Mouse (Mus musculus): Measurements from ENCODE around the gene Scn3a. TPM values are rescaled to one million over a fixed set of nuclear protein-coding genes. Genes with fewer than 3 reads are reported as not detected.

Gene Scn3a
- 2.5 and 2.7 TPM in 2 replicates for polyA plus RNA-seq (2012; rRNA removed)

- DNase-seq, result peak; percentile 36 to 44
- 23% methylated on average over 16 of the region's 16 CpGs for WGBS
These were observed at the start of gene Scn3a for GRCm38 (mm10) chr2:65566793-65567787. TSS of gene Scn3a (minus strand) at chr2:65567627.

GRCm38 (mm10) chr2:65611887-65612286 is 44.5 kb upstream of the Scn3a start:
- no peak for DNase-seq

More at GRCm38 (mm10) chr2:65566793-65567787, at the start of gene Scn3a:
- no peak for TF ChIP-seq POLR2A (IDR thresholded peaks at IDR 0.05; ENCODE audit: borderline replicate concordance, insufficient read depth, low read length)
- peak; percentile 61 for TF ChIP-seq CTCF (IDR thresholded peaks at IDR 0.05; ENCODE audit: borderline replicate concordance, insufficient read depth, low read depth, low read length)
- H3K27me3 ChIP-seq (ENCODE audit: control insufficient read depth, insufficient read depth, low read length), result no peaks in the 10 kb centered on the region; the same call in 1 of the 2 replicates
- no peaks in the 10 kb centered on the region for H3K4me1 ChIP-seq (ENCODE audit: control insufficient read depth, insufficient read depth, low read length)
- H3K4me3 ChIP-seq (replicated peaks; ENCODE audit: insufficient read depth, low read depth, low read length), result no peak within 1 kb of the TSS
- no peak within 1 kb of the TSS for H3K27ac ChIP-seq (ENCODE audit: insufficient read depth, low read length)

GRCm38 (mm10) chr2:65607813-65608212 is 40.4 kb upstream of the Scn3a start:
- Histone ChIP-seq H3K27ac (ENCODE audit: insufficient read depth, low read length) (no peak overlapping the region), H3K4me1 (ENCODE audit: control insufficient read depth, insufficient read depth, low read length) (no peaks in the 10 kb centered on the region), H3K4me3 (replicated peaks; ENCODE audit: insufficient read depth, low read depth, low read length) (no peak overlapping the region), H3K27me3 (ENCODE audit: control insufficient read depth, insufficient read depth, low read length) (no peaks in the 10 kb centered on the region)
- no peak for DNase-seq
- TF ChIP-seq CTCF (IDR thresholded peaks at IDR 0.05; ENCODE audit: borderline replicate concordance, insufficient read depth, low read depth, low read length) (no peak), POLR2A (IDR thresholded peaks at IDR 0.05; ENCODE audit: borderline replicate concordance, insufficient read depth, low read length) (no peak)

More at GRCm38 (mm10) chr2:65611887-65612286, 44.5 kb upstream of the Scn3a start:
- TF ChIP-seq CTCF (IDR thresholded peaks at IDR 0.05; ENCODE audit: borderline replicate concordance, insufficient read depth, low read depth, low read length) (no peak), POLR2A (IDR thresholded peaks at IDR 0.05; ENCODE audit: borderline replicate concordance, insufficient read depth, low read length) (no peak)
- H3K4me3 ChIP-seq (replicated peaks; ENCODE audit: insufficient read depth, low read depth, low read length), result no peak overlapping the region
- no peak overlapping the region for H3K27ac ChIP-seq (ENCODE audit: insufficient read depth, low read length)
- H3K4me1 ChIP-seq (ENCODE audit: control insufficient read depth, insufficient read depth, low read length), result no peaks in the 10 kb centered on the region
- no peaks in the 10 kb centered on the region for H3K27me3 ChIP-seq (ENCODE audit: control insufficient read depth, insufficient read depth, low read length)
- WGBS, result 88% methylated on average over 4 of the region's 4 CpGs

- H3K27ac ChIP-seq (ENCODE audit: insufficient read depth, low read length), result no peak overlapping the region
- H3K27me3 ChIP-seq (ENCODE audit: control insufficient read depth, insufficient read depth, low read length), result no peaks in the 10 kb centered on the region
- H3K4me1 ChIP-seq (ENCODE audit: control insufficient read depth, insufficient read depth, low read length), result no peaks in the 10 kb centered on the region
- no peak for DNase-seq
- TF ChIP-seq CTCF (IDR thresholded peaks at IDR 0.05; ENCODE audit: borderline replicate concordance, insufficient read depth, low read depth, low read length) (no peak), POLR2A (IDR thresholded peaks at IDR 0.05; ENCODE audit: borderline replicate concordance, insufficient read depth, low read length) (no peak)
- no peak overlapping the region for H3K4me3 ChIP-seq (replicated peaks; ENCODE audit: insufficient read depth, low read depth, low read length)
- 82% methylated on average over 5 of the region's 5 CpGs for WGBS
These were observed 20.3 kb upstream of the Scn3a start for GRCm38 (mm10) chr2:65587679-65588078.

GRCm38 (mm10) chr2:65567925-65568324 is 498 bp upstream of the Scn3a start:
- Histone ChIP-seq H3K27me3 (ENCODE audit: control insufficient read depth, insufficient read depth, low read length) (no peaks in the 10 kb centered on the region; the same call in 1 of the 2 replicates), H3K27ac (ENCODE audit: insufficient read depth, low read length) (no peak overlapping the region), H3K4me1 (ENCODE audit: control insufficient read depth, insufficient read depth, low read length) (no peaks in the 10 kb centered on the region), H3K4me3 (replicated peaks; ENCODE audit: insufficient read depth, low read depth, low read length) (no peak overlapping the region)
- no peak for DNase-seq
- no peak for TF ChIP-seq CTCF (IDR thresholded peaks at IDR 0.05; ENCODE audit: borderline replicate concordance, insufficient read depth, low read depth, low read length)
- TF ChIP-seq POLR2A (IDR thresholded peaks at IDR 0.05; ENCODE audit: borderline replicate concordance, insufficient read depth, low read length), result no peak
- WGBS, result 99% methylated on average over 4 of the region's 4 CpGs

- no peak for TF ChIP-seq POLR2A (IDR thresholded peaks at IDR 0.05; ENCODE audit: borderline replicate concordance, insufficient read depth, low read length)
- TF ChIP-seq CTCF (IDR thresholded peaks at IDR 0.05; ENCODE audit: borderline replicate concordance, insufficient read depth, low read depth, low read length), result no peak
- Histone ChIP-seq H3K27me3 (ENCODE audit: control insufficient read depth, insufficient read depth, low read length) (no peaks in the 10 kb centered on the region; the same call in 1 of the 2 replicates), H3K4me3 (replicated peaks; ENCODE audit: insufficient read depth, low read depth, low read length) (no peak overlapping the region), H3K4me1 (ENCODE audit: control insufficient read depth, insufficient read depth, low read length) (no peaks in the 10 kb centered on the region), H3K27ac (ENCODE audit: insufficient read depth, low read length) (no peak overlapping the region)
- no peak for DNase-seq
- 18% methylated on average over 4 of the region's 4 CpGs for WGBS
These were observed 3.5 kb downstream of the Scn3a start for GRCm38 (mm10) chr2:65563898-65564297.

- H3K4me1 ChIP-seq (ENCODE audit: control insufficient read depth, insufficient read depth, low read length), result no peaks in the 10 kb centered on the region
- 93% methylated on average over 3 of the region's 3 CpGs for WGBS
- TF ChIP-seq CTCF (IDR thresholded peaks at IDR 0.05; ENCODE audit: borderline replicate concordance, insufficient read depth, low read depth, low read length) (no peak), POLR2A (IDR thresholded peaks at IDR 0.05; ENCODE audit: borderline replicate concordance, insufficient read depth, low read length) (no peak)
- DNase-seq, result no peak
- no peak overlapping the region for H3K4me3 ChIP-seq (replicated peaks; ENCODE audit: insufficient read depth, low read depth, low read length)
- H3K27me3 ChIP-seq (ENCODE audit: control insufficient read depth, insufficient read depth, low read length), result no peaks in the 10 kb centered on the region
- H3K27ac ChIP-seq (ENCODE audit: insufficient read depth, low read length), result no peak overlapping the region
These were observed 9.7 kb downstream of the Scn3a start for GRCm38 (mm10) chr2:65557719-65558118.

GRCm38 (mm10) chr2:65554662-65555061 is 12.8 kb downstream of the Scn3a start:
- TF ChIP-seq POLR2A (IDR thresholded peaks at IDR 0.05; ENCODE audit: borderline replicate concordance, insufficient read depth, low read length) (no peak), CTCF (IDR thresholded peaks at IDR 0.05; ENCODE audit: borderline replicate concordance, insufficient read depth, low read depth, low read length) (no peak)
- 88% methylated on average over 7 of the region's 7 CpGs for WGBS
- H3K4me3 ChIP-seq (replicated peaks; ENCODE audit: insufficient read depth, low read depth, low read length), result no peak overlapping the region
- H3K4me1 ChIP-seq (ENCODE audit: control insufficient read depth, insufficient read depth, low read length), result no peaks in the 10 kb centered on the region
- H3K27ac ChIP-seq (ENCODE audit: insufficient read depth, low read length), result no peak overlapping the region
- no peaks in the 10 kb centered on the region for H3K27me3 ChIP-seq (ENCODE audit: control insufficient read depth, insufficient read depth, low read length)
- no peak for DNase-seq

Measured in cerebellum, adult 2 months (tissue).